Mouse (Mus musculus): Measurements from ENCODE around the gene Olfr243. TPM values are rescaled to one million over a fixed set of nuclear protein-coding genes. Genes with fewer than 3 reads are reported as not detected.
"Not testable (repeated sequence)": the region's sequence is repeated elsewhere in the genome, so short reads cannot be mapped to it uniquely, and the experiment has no call there.

The Olfr243 gene
- total RNA-seq (2018; cell fraction: chromatin; rRNA removed): not detected
- total RNA-seq (2018; cell fraction: cytosol; rRNA removed): not detected
- not detected for total RNA-seq (2018; cell fraction: nucleus; rRNA removed)
- polyA plus RNA-seq (2018): not detected in 3 replicates

DNA sequence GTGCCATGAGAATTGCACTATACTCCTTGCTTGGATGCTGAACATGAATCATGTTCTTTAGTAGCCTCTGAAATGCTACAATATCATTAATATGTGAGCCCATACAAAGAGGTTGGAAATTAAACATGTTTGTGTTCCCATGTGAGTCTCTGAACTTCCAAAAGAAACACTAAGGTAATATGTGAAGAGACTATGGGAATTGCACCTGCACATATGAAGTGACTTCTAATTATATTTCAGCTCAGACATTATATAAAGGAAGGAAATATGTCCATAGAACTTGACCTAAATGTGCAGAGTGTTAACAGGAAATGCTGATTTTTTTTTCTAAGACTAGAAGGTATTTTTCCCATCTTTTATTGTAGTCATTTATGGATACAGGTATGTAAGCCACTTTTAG, at the start of gene Olfr243:
Gene Olfr243 (plus strand): TSS at position 301 of the 400 bp plus-strand sequence.
- Histone ChIP-seq H3K36me3 (ENCODE audit: inconsistent target) (no peaks in the 10 kb centered on the region), H3K27ac (no peak within 1 kb of the TSS), H3K79me2 (ENCODE audit: inconsistent target) (no peaks in the 10 kb centered on the region), H3K4me3 (ENCODE audit: inconsistent target) (no peak within 1 kb of the TSS)

DNA sequence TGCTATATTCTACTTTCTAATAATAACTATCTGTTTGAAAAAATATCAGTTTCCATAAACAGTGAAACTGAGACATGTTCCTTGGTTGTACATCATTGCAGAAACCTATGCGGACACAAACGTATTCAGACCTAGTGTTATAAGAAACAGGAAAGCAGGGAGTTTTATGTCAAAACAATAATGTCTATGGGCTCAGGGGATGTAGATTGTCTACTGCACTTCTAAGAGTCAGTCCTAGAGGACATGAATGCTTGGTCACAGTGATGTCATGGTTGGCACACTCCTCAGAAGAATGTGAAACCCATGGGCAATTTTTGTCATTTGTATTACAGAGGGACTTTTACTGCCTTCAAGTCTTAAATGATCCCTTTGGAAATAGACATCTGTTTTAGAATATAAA, 43.4 kb upstream of the Olfr243 start, which contains the start of gene Olfr624:
Gene Olfr624 (minus strand): TSS at position 101 of the 400 bp plus-strand sequence.
- no peaks in the 10 kb centered on the region for H3K36me3 ChIP-seq (ENCODE audit: inconsistent target)
- 94% methylated on average over 2 of the region's 2 CpGs for WGBS (ENCODE audit: missing documents)
- H3K27ac ChIP-seq: no peak within 1 kb of the TSS
- no peak within 1 kb of the TSS for H3K4me3 ChIP-seq (ENCODE audit: inconsistent target)
- no peaks in the 10 kb centered on the region for H3K79me2 ChIP-seq (ENCODE audit: inconsistent target)

DNA sequence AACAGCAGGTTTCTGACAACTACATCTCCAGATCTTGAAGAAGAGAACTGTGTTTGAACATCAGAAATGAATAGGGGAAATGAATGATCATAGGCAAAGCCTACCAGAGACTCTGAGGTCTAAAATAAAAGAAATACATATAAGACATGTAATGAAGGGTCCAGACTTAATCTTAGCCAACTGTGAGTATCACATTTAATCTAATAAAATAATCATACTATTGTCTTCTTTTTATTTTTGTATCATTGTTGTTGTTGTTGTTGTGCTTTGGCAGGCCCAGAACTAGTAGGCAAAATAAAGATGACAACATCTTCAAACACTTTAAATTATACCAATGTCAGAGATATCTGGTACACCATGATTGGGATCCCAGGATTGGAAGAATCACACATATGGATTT, 32.1 kb upstream of the Olfr243 start, which contains the start of gene Olfr625-ps1:
Gene Olfr625-ps1 (plus strand): TSS at position 301 of the 400 bp plus-strand sequence.
- Histone ChIP-seq H3K36me3 (ENCODE audit: inconsistent target) (no peaks in the 10 kb centered on the region), H3K79me2 (ENCODE audit: inconsistent target) (no peaks in the 10 kb centered on the region), H3K27ac (no peak within 1 kb of the TSS), H3K4me3 (ENCODE audit: inconsistent target) (no peak within 1 kb of the TSS)

DNA sequence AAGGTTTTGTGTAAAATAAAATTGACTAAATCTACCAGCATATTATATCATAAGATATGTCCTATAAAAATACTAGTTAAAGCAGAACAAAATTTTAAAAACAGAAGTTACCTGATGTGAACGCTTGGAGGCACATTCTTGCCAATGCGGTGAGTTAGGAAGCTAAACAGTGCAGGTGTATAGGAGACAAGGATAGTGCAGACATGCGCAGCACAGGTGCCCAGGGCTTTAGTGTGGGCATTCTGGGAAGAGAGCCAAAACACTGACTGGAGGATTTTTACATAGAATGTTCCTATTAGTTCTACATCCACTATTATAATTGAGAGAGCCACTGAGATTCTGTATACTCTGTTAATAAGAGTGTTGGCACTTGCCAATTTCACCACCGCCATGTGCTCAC, 15.0 kb upstream of the Olfr243 start:
- 93% methylated on average over 4 of the region's 4 CpGs for WGBS (ENCODE audit: missing documents)
- Histone ChIP-seq H3K79me2 (ENCODE audit: inconsistent target) (no peaks in the 10 kb centered on the region), H3K27ac (no peak overlapping the region), H3K36me3 (ENCODE audit: inconsistent target) (no peaks in the 10 kb centered on the region), H3K4me3 (ENCODE audit: inconsistent target) (no peak overlapping the region)

DNA sequence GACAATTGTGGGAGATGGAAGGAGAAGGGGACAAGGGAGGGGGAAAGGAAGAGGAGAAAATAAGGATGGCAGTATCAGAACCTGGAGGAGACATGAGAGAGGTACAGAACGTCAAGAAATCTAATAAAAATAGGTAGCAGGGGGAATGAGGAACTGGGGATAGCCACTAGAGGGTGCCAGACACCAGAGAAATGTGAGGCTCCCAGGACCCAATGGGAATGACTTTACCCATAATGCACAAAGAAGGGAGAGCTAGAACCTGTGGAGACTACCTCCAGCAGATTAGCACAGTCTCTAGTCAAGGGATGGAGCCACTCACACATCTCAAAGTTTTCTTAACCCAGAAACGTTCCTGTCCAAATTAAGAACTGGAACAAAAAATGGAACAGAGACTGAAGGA, 2.4 kb upstream of the Olfr243 start:
- WGBS (ENCODE audit: missing documents): 50% methylated on average over 2 of the region's 2 CpGs
- no peaks in the 10 kb centered on the region for H3K79me2 ChIP-seq (ENCODE audit: inconsistent target)
- no peak overlapping the region for H3K4me3 ChIP-seq (ENCODE audit: inconsistent target)
- H3K27ac ChIP-seq: no peak overlapping the region
- no peaks in the 10 kb centered on the region for H3K36me3 ChIP-seq (ENCODE audit: inconsistent target)

DNA sequence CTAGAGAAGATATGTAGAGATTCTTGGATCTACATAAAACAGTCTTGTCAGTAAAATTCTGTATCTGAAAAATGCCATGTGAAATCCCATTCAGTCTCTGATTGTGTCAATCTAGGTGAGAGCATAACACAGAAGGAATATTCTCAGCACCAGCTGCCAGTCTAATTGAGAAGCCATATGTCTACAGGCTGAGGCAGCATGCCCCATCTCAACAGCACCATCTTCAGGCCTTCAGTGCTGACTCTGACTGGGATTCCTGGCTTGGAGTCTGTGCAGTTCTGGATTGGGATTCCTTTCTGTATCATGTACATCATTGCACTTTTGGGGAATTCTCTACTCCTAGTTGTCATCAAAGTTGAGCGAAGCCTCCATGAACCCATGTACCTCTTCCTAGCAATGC, 1.9 kb downstream of the Olfr243 start:
- H3K4me3 ChIP-seq (ENCODE audit: inconsistent target); H3K79me2 ChIP-seq (ENCODE audit: inconsistent target); H3K36me3 ChIP-seq (ENCODE audit: inconsistent target); H3K27ac ChIP-seq: not testable (repeated sequence)
- 100% methylated on average over 1 of the region's 1 CpGs for WGBS (ENCODE audit: missing documents)

DNA sequence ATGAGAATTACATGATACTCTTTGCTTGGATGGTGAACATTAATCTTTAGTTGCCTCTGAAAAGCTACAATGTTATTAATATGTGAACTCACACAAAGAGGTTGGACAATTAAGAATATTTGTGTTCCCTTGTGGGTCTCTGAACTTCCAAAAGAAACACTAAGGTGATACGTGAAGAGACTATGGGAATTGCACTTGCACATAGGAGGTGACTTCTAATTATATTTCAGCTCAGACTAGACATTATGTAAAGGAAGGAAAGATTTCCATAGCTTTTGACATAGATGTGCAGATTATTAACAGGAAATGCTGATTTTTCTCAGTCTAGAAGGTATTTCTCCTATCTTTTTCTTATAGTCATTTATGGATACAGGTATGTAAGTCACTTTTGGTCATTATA, 15.6 kb downstream of the Olfr243 start, which contains the start of gene Olfr628:
Gene Olfr628 (plus strand): TSS at position 301 of the 400 bp plus-strand sequence.
- Histone ChIP-seq H3K27ac (no peak within 1 kb of the TSS), H3K79me2 (ENCODE audit: inconsistent target) (no peaks in the 10 kb centered on the region), H3K36me3 (ENCODE audit: inconsistent target) (no peaks in the 10 kb centered on the region), H3K4me3 (ENCODE audit: inconsistent target) (no peak within 1 kb of the TSS)
- 94% methylated on average over 1 of the region's 1 CpGs for WGBS (ENCODE audit: missing documents)

DNA sequence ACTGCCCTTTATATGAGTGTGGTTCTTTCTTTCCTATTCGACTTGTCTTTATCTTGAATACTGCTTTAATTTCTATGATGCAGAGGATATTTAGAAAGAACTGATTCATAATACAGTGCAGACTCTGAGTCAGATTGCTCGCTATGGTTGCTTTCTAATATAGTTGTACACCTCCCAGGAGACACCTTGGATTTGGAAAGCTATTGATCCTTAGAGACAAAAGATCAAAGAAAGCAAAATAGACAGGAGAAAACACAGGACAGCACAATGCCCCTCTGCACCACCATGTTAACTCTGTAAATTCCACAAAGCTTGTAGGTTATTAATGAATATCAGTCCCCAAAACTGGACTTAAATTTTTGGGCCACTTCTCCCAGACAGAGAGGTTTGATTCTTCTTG, 30.4 kb downstream of the Olfr243 start, which contains the start of gene Olfr629:
Gene Olfr629 (minus strand): TSS at position 101 of the 400 bp plus-strand sequence.
- no peak within 1 kb of the TSS for H3K27ac ChIP-seq
- no peak within 1 kb of the TSS for H3K4me3 ChIP-seq (ENCODE audit: inconsistent target)
- H3K36me3 ChIP-seq (ENCODE audit: inconsistent target): no peaks in the 10 kb centered on the region
- 84% methylated on average over 2 of the region's 2 CpGs for WGBS (ENCODE audit: missing documents)
- H3K79me2 ChIP-seq (ENCODE audit: inconsistent target): no peaks in the 10 kb centered on the region

DNA sequence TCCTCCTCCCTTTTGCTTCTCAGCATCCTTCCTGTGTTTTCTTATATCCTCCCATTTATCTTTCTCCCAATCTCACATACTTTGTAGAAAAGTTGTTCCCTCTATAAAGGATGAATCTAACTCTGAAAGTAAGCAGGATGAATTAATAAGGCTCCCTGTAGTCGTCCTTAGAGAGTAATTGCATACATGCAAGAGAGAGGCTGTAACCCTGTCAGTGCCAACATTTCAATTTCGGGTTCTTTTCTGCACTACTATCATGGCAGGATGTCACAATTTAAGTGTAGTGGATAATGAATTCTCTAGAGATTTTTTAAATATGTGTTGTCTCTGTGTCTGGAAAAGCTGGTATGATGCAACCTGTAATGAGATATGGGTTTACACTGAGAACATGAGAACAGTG, 42.8 kb downstream of the Olfr243 start, which contains the start of gene Olfr630:
Gene Olfr630 (minus strand): TSS at position 101 of the 400 bp plus-strand sequence.
- Histone ChIP-seq H3K27ac (no peak within 1 kb of the TSS), H3K36me3 (ENCODE audit: inconsistent target) (no peaks in the 10 kb centered on the region), H3K4me3 (ENCODE audit: inconsistent target) (no peak within 1 kb of the TSS), H3K79me2 (ENCODE audit: inconsistent target) (no peaks in the 10 kb centered on the region)
- WGBS (ENCODE audit: missing documents): 69% methylated on average over 2 of the region's 2 CpGs

DNA sequence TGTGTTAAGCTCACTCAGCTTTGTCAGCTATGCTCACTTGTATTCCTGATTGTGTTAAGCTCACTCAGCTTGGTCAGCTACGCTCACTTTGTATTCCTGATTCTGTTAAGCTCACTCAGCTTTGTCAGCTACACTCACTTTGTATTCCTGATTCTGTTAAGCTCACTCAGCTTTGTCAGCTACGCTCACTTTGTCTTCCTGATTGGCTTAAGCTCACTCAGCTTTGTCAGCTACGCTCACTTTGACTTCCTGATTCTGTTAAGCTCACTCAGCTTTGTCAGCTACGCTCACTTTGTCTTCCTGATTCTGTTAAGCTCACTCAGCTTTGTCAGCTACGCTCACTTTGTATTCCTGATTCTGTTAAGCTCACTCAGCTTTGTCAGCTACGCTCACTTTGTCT, 47.7 kb downstream of the Olfr243 start:
- peak overlapping the region; percentile 47 for H3K27ac ChIP-seq
- H3K79me2 ChIP-seq (ENCODE audit: inconsistent target); H3K4me3 ChIP-seq (ENCODE audit: inconsistent target); H3K36me3 ChIP-seq (ENCODE audit: inconsistent target): not testable (repeated sequence)
- 11% methylated on average over 4 of the region's 6 CpGs for WGBS (ENCODE audit: missing documents)

DNA sequence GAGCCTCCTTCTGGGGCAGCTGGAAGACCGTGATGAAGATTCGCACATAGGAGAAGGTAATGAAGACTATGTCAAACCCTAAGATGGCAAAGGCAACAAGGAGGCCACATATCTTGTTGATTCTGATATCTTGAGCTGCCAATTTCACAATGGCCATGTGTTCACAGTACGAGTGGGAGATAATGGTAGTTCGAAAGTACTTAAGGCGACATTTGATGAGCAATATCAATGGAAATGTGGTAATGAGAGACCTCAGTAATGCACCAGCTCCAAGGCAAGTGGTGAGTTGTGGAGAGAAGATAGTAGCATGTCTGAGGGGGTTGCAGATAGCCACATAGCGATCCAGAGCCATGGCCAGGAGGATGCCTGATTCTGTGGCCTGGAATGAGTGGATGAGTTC, 53.2 kb downstream of the Olfr243 start:
- not testable (repeated sequence) for H3K79me2 ChIP-seq (ENCODE audit: inconsistent target); H3K27ac ChIP-seq; H3K36me3 ChIP-seq (ENCODE audit: inconsistent target); H3K4me3 ChIP-seq (ENCODE audit: inconsistent target)
- WGBS (ENCODE audit: missing documents): 100% methylated on average over 3 of the region's 6 CpGs

Other genes with a start within 250 kb of the Olfr243 start
- not detected in 3 replicates for gene Olfr608, start 244.8 kb upstream of the Olfr243 start, polyA plus RNA-seq (2018)
- not detected in 3 replicates for gene Olfr609, start 216.6 kb upstream of the Olfr243 start, polyA plus RNA-seq (2018)
- not detected in 3 replicates for gene Olfr610, start 202.5 kb upstream of the Olfr243 start, polyA plus RNA-seq (2018)
- gene Olfr611, start 193.8 kb upstream of the Olfr243 start, polyA plus RNA-seq (2018): not detected in 3 replicates
- gene Olfr612, start 172.0 kb upstream of the Olfr243 start, polyA plus RNA-seq (2018): not detected in 3 replicates
- gene Olfr613, start 166.6 kb upstream of the Olfr243 start, polyA plus RNA-seq (2018): not detected in 3 replicates
- gene Olfr615, start 158.6 kb upstream of the Olfr243 start, polyA plus RNA-seq (2018): not detected in 3 replicates
- gene Olfr616, start 145.5 kb upstream of the Olfr243 start, polyA plus RNA-seq (2018): not detected in 3 replicates
- gene Olfr617, start 141.6 kb upstream of the Olfr243 start, polyA plus RNA-seq (2018): not detected in 3 replicates
- gene Olfr618, start 124.6 kb upstream of the Olfr243 start, polyA plus RNA-seq (2018): not detected in 3 replicates
- not detected in 3 replicates for gene Olfr619, start 114.1 kb upstream of the Olfr243 start, polyA plus RNA-seq (2018)
- gene Olfr620, start 102.1 kb upstream of the Olfr243 start, polyA plus RNA-seq (2018): not detected in 3 replicates
- gene Olfr622, start 72.0 kb upstream of the Olfr243 start, polyA plus RNA-seq (2018): not detected in 3 replicates
- not detected in 3 replicates for gene Olfr623, start 51.0 kb upstream of the Olfr243 start, polyA plus RNA-seq (2018)
- gene Olfr624, start 43.5 kb upstream of the Olfr243 start, polyA plus RNA-seq (2018): 0.09 to 0.15 TPM (median 0.09 TPM) in 3 replicates
- gene Olfr625-ps1, start 32.0 kb upstream of the Olfr243 start, polyA plus RNA-seq (2018): not detected in 3 replicates
- not detected in 3 replicates for gene Olfr628, start 15.7 kb downstream of the Olfr243 start, polyA plus RNA-seq (2018)
- gene Olfr629, start 30.3 kb downstream of the Olfr243 start, polyA plus RNA-seq (2018): not detected in 3 replicates
- gene Olfr630, start 42.7 kb downstream of the Olfr243 start, polyA plus RNA-seq (2018): not detected in 3 replicates
- not detected in 3 replicates for gene Olfr69, start 56.9 kb downstream of the Olfr243 start, polyA plus RNA-seq (2018)
- not detected in 3 replicates for gene Olfr68, start 65.0 kb downstream of the Olfr243 start, polyA plus RNA-seq (2018)
- gene Olfr67, start 77.2 kb downstream of the Olfr243 start, polyA plus RNA-seq (2018): not detected in 3 replicates
- gene Hbb-bt, start 99.3 kb downstream of the Olfr243 start, polyA plus RNA-seq (2018): not detected in 3 replicates
- gene Hbb-bs, start 113.4 kb downstream of the Olfr243 start, polyA plus RNA-seq (2018): not detected in 3 replicates
- not detected in 3 replicates for gene Hbb-bh2, start 125.8 kb downstream of the Olfr243 start, polyA plus RNA-seq (2018)
- gene Hbb-bh1, start 128.5 kb downstream of the Olfr243 start, polyA plus RNA-seq (2018): not detected in 3 replicates
- not detected in 3 replicates for gene Hbb-y, start 138.5 kb downstream of the Olfr243 start, polyA plus RNA-seq (2018)
- gene Olfr66, start 171.6 kb downstream of the Olfr243 start, polyA plus RNA-seq (2018): not detected in 3 replicates
- gene Olfr64, start 179.8 kb downstream of the Olfr243 start, polyA plus RNA-seq (2018): not detected in 3 replicates
- gene Olfr65, start 188.8 kb downstream of the Olfr243 start, polyA plus RNA-seq (2018): not detected in 3 replicates
- gene Olfr631, start 214.2 kb downstream of the Olfr243 start, polyA plus RNA-seq (2018): not detected in 3 replicates
- gene Olfr632, start 219.7 kb downstream of the Olfr243 start, polyA plus RNA-seq (2018): not detected in 3 replicates
- gene Olfr633, start 229.8 kb downstream of the Olfr243 start, polyA plus RNA-seq (2018): not detected in 3 replicates